Mouse (Mus musculus): ENCODE results near the gene Gm21312. TPM values are rescaled to one million over a fixed set of nuclear protein-coding genes. Genes with fewer than 3 reads are reported as not detected.
"Not testable (repeated sequence)": the region's sequence is repeated elsewhere in the genome, so short reads cannot be mapped to it uniquely, and the experiment has no call there.

Gm21312 gene
- polyA plus RNA-seq (2016; fragmentation: Nextera tagmentation; extraction: Ambion mirVana): not detected in 2 replicates

DNA sequence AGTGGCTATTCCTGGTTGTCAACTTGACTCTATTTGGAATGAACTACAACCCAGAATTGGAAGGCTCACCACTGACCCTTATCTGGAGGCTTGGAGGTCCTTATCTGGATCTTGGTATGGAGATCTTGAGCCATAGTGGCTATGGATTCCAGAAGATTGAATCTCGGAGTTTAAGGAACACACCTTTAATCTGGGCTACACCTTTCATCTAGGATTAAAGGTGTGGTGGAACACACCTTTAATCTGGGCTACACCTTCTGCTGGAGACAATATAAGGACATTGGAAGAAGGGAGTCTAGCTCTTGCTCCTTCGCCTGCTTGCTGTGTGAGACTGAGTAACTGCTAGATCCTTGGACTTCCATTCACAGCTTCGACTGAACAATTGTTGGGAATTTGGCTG is at the start of gene Gm21312:
Gene Gm21312 (plus strand): TSS at position 301 of the 400 bp plus-strand sequence.
- H3K27me3 ChIP-seq (ENCODE audit: low read depth, poor library complexity, severe bottlenecking); H3K27ac ChIP-seq; H3K4me1 ChIP-seq; H3K9me3 ChIP-seq (replicated peaks); H3K4me3 ChIP-seq; H3K36me3 ChIP-seq; DNase-seq (ENCODE audit: low spot score): not testable (repeated sequence)
- no CpG with 5 or more reads among the region's 3 CpGs for WGBS

DNA sequence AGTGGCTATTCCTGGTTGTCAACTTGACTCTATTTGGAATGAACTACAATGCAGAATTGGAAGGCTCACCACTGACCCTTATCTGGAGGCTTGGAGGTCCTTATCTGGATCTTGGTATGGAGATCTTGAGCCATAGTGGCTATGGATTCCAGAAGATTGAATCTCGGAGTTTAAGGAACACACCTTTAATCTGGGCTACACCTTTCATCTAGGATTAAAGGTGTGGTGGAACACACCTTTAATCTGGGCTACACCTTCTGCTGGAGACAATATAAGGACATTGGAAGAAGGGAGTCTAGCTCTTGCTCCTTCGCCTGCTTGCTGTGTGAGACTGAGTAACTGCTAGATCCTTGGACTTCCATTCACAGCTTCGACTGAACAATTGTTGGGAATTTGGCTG is 34.1 kb upstream of the Gm21312 start, which contains the start of gene Gm21293:
Gene Gm21293 (plus strand): TSS at position 301 of the 400 bp plus-strand sequence.
- not testable (repeated sequence) for H3K4me3 ChIP-seq; DNase-seq (ENCODE audit: low spot score); H3K27ac ChIP-seq; H3K4me1 ChIP-seq; H3K27me3 ChIP-seq (ENCODE audit: low read depth, poor library complexity, severe bottlenecking); H3K36me3 ChIP-seq; H3K9me3 ChIP-seq (replicated peaks)
- WGBS: no CpG with 5 or more reads among the region's 3 CpGs

DNA sequence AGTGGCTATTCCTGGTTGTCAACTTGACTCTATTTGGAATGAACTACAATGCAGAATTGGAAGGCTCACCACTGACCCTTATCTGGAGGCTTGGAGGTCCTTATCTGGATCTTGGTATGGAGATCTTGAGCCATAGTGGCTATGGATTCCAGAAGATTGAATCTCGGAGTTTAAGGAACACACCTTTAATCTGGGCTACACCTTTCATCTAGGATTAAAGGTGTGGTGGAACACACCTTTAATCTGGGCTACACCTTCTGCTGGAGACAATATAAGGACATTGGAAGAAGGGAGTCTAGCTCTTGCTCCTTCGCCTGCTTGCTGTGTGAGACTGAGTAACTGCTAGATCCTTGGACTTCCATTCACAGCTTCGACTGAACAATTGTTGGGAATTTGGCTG is 25.6 kb upstream of the Gm21312 start, which contains the start of gene Gm6763:
Gene Gm6763 (plus strand): TSS at position 301 of the 400 bp plus-strand sequence.
- H3K9me3 ChIP-seq (replicated peaks); DNase-seq (ENCODE audit: low spot score); H3K4me1 ChIP-seq; H3K4me3 ChIP-seq; H3K27ac ChIP-seq; H3K27me3 ChIP-seq (ENCODE audit: low read depth, poor library complexity, severe bottlenecking); H3K36me3 ChIP-seq: not testable (repeated sequence)
- no CpG with 5 or more reads among the region's 3 CpGs for WGBS

DNA sequence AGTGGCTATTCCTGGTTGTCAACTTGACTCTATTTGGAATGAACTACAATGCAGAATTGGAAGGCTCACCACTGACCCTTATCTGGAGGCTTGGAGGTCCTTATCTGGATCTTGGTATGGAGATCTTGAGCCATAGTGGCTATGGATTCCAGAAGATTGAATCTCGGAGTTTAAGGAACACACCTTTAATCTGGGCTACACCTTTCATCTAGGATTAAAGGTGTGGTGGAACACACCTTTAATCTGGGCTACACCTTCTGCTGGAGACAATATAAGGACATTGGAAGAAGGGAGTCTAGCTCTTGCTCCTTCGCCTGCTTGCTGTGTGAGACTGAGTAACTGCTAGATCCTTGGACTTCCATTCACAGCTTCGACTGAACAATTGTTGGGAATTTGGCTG is 17.1 kb upstream of the Gm21312 start, which contains the start of gene Gm8764:
Gene Gm8764 (plus strand): TSS at position 301 of the 400 bp plus-strand sequence.
- H3K4me1 ChIP-seq; H3K36me3 ChIP-seq; H3K9me3 ChIP-seq (replicated peaks); H3K4me3 ChIP-seq; DNase-seq (ENCODE audit: low spot score); H3K27me3 ChIP-seq (ENCODE audit: low read depth, poor library complexity, severe bottlenecking); H3K27ac ChIP-seq: not testable (repeated sequence)
- WGBS: no CpG with 5 or more reads among the region's 3 CpGs

DNA sequence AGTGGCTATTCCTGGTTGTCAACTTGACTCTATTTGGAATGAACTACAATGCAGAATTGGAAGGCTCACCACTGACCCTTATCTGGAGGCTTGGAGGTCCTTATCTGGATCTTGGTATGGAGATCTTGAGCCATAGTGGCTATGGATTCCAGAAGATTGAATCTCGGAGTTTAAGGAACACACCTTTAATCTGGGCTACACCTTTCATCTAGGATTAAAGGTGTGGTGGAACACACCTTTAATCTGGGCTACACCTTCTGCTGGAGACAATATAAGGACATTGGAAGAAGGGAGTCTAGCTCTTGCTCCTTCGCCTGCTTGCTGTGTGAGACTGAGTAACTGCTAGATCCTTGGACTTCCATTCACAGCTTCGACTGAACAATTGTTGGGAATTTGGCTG is 8.6 kb upstream of the Gm21312 start, which contains the start of gene Gm21304:
Gene Gm21304 (plus strand): TSS at position 301 of the 400 bp plus-strand sequence.
- H3K36me3 ChIP-seq; H3K9me3 ChIP-seq (replicated peaks); H3K27ac ChIP-seq; DNase-seq (ENCODE audit: low spot score); H3K4me3 ChIP-seq; H3K27me3 ChIP-seq (ENCODE audit: low read depth, poor library complexity, severe bottlenecking); H3K4me1 ChIP-seq: not testable (repeated sequence)
- no CpG with 5 or more reads among the region's 3 CpGs for WGBS

DNA sequence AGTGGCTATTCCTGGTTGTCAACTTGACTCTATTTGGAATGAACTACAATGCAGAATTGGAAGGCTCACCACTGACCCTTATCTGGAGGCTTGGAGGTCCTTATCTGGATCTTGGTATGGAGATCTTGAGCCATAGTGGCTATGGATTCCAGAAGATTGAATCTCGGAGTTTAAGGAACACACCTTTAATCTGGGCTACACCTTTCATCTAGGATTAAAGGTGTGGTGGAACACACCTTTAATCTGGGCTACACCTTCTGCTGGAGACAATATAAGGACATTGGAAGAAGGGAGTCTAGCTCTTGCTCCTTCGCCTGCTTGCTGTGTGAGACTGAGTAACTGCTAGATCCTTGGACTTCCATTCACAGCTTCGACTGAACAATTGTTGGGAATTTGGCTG is 8.4 kb downstream of the Gm21312 start, which contains the start of gene Gm20765:
Gene Gm20765 (plus strand): TSS at position 301 of the 400 bp plus-strand sequence.
- not testable (repeated sequence) for H3K27me3 ChIP-seq (ENCODE audit: low read depth, poor library complexity, severe bottlenecking); H3K4me3 ChIP-seq; H3K9me3 ChIP-seq (replicated peaks); H3K36me3 ChIP-seq; H3K27ac ChIP-seq; DNase-seq (ENCODE audit: low spot score); H3K4me1 ChIP-seq
- WGBS: no CpG with 5 or more reads among the region's 3 CpGs

DNA sequence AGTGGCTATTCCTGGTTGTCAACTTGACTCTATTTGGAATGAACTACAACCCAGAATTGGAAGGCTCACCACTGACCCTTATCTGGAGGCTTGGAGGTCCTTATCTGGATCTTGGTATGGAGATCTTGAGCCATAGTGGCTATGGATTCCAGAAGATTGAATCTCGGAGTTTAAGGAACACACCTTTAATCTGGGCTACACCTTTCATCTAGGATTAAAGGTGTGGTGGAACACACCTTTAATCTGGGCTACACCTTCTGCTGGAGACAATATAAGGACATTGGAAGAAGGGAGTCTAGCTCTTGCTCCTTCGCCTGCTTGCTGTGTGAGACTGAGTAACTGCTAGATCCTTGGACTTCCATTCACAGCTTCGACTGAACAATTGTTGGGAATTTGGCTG is 16.9 kb downstream of the Gm21312 start, which contains the start of gene Gm4340:
Gene Gm4340 (plus strand): TSS at position 301 of the 400 bp plus-strand sequence.
- DNase-seq (ENCODE audit: low spot score); H3K27ac ChIP-seq; H3K9me3 ChIP-seq (replicated peaks); H3K4me1 ChIP-seq; H3K27me3 ChIP-seq (ENCODE audit: low read depth, poor library complexity, severe bottlenecking); H3K4me3 ChIP-seq; H3K36me3 ChIP-seq: not testable (repeated sequence)
- WGBS: no CpG with 5 or more reads among the region's 3 CpGs

DNA sequence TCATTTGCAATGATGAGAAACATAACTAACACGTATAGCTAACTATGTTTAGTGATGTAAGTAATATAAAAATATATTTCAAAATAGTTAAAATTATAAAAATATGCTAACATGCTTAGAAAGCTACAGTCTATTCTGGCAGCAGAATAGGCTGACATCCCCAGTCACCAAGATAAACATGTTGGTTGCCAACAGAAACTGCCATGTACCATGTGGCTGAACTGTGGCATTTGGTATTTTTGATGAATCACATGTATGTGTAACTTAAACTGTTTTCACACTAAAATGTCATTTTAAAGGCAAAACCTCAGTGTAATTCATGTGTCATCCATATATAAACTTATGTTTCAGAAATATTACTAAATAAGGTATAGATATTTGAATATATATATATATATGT is 32.8 kb downstream of the Gm21312 start:
- H3K9me3 ChIP-seq (replicated peaks): no peaks in the 10 kb centered on the region
- no peak overlapping the region for H3K27ac ChIP-seq
- H3K36me3 ChIP-seq: no peaks in the 10 kb centered on the region
- 85% methylated on average over 1 of the region's 1 CpGs for WGBS
- H3K27me3 ChIP-seq (ENCODE audit: low read depth, poor library complexity, severe bottlenecking): no peaks in the 10 kb centered on the region
- no peak for DNase-seq (ENCODE audit: low spot score)
- H3K4me3 ChIP-seq: no peak overlapping the region
- no peaks in the 10 kb centered on the region for H3K4me1 ChIP-seq

DNA sequence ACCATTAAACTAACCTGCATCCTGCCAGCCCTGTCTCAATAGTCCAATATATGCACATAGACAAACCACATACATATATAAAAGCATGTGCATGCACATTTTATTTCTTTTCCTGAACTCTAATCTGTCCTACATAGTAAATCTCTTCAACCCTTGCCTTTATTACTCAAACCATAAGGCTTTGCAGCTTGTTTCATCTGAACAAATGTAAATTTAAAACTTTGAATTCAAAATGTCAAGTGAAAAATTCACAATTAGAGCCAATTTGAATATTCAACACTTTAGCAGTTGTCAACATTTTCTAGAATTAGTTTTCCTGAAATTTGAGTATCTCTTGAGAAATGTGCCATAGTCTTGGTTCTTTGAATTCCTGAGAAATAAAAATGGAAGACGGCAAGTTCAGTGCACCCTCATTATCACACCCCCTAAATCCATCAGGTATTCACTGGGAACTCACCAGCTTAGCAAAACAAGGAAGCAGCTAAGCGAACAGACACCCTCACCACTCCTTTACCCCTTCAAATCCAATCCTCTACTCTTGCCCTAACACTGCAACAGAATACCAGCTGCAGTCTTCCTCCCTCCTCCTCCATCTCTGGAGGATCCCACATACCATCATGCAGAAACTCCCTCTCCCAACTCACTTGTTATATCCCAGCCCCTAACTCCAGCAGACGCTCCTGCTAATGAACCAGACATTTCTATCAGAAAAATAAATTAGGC is 33.6 kb downstream of the Gm21312 start:
- Histone ChIP-seq H3K36me3 (no peaks in the 10 kb centered on the region), H3K9me3 (replicated peaks) (no peaks in the 10 kb centered on the region), H3K27ac (no peak overlapping the region), H3K4me3 (no peak overlapping the region), H3K4me1 (no peaks in the 10 kb centered on the region), H3K27me3 (ENCODE audit: low read depth, poor library complexity, severe bottlenecking) (no peaks in the 10 kb centered on the region)
- no peak for DNase-seq (ENCODE audit: low spot score)
- 65% methylated on average over 3 of the region's 3 CpGs for WGBS

DNA sequence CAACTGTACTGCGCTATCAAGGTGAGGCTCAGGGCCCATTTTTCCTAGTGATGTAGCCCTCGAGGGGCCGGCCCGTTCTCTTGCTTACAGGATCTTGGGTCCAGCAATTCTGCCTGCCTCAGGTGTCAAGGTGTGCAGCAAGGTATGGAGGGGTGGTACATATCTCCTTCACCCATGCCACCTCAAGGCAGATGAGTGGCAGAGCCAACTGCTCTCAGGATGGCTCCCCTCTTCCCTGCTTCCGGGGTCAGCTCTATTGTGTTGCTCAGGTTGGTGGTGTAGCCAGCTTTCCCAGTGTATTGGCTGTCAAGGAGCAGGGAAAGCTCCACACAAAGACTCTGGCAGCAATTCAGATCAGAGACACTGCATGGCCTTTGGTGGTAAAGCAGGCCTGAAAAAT is 37.7 kb downstream of the Gm21312 start:
- H3K9me3 ChIP-seq (replicated peaks): no peaks in the 10 kb centered on the region
- WGBS: 95% methylated on average over 5 of the region's 5 CpGs
- H3K4me3 ChIP-seq: no peak overlapping the region
- no peak overlapping the region for H3K27ac ChIP-seq
- H3K36me3 ChIP-seq: no peaks in the 10 kb centered on the region
- no peaks in the 10 kb centered on the region for H3K27me3 ChIP-seq (ENCODE audit: low read depth, poor library complexity, severe bottlenecking)
- H3K4me1 ChIP-seq: no peaks in the 10 kb centered on the region
- DNase-seq (ENCODE audit: low spot score): no peak

DNA sequence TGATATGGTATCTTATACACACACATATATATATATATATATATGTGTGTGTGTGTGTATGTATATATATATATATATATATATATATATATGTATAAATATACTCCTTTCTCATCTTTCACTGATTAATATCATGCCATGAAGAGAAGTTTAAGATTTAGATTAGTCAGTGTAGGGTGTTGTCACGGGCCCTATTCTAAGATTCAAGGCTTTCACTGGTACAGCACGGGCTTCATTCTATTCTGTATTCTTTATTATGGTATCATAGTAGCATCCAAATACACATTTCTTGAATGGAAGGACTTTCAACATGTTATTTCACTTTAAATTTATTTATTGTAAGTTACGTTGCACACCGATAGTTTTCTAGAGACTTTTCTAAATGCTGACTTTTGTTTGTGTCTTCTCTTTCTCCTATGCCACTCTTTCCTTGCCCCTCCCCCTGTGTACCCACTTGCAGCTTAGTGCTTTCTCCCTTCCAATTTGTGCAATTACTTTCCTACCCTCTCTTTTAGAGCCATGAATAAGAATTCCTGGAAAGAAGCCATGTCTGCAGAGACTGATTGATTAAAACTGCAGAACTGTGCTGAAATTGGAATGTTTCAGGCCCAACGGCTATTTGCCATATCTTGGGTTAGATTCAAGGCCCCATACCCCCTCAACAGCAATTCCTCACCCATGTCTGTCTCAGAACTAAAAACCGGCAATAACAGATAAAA is 43.6 kb downstream of the Gm21312 start:
- no peak for DNase-seq (ENCODE audit: low spot score)
- Histone ChIP-seq H3K9me3 (replicated peaks) (no peaks in the 10 kb centered on the region), H3K4me1 (no peaks in the 10 kb centered on the region), H3K27me3 (ENCODE audit: low read depth, poor library complexity, severe bottlenecking) (no peaks in the 10 kb centered on the region), H3K4me3 (no peak overlapping the region), H3K36me3 (no peaks in the 10 kb centered on the region), H3K27ac (no peak overlapping the region)
- WGBS: 87% methylated on average over 6 of the region's 6 CpGs

Data from limb, embryonic 10.5 days (tissue).